Mouse (Mus musculus) testis, adult 2 months (tissue): ENCODE results near the gene Zfp366.

ENCODE experiments used
- CTCF ChIP-seq: fragments of 200-500 bp; IDR thresholded peaks from 2 replicates; pipeline ENCODE4 v1.5.1; 2012; ENCODE audit warnings: low read depth, mild to moderate bottlenecking, inconsistent platforms, low read length, moderate library complexity; ENCODE audit not compliant: control insufficient read depth, insufficient read depth, insufficient replicate concordance
- POLR2A ChIP-seq: fragments of 200-500 bp; IDR thresholded peaks from 2 replicates; pipeline ENCODE4 v1.6.1; 2012; ENCODE audit warnings: low read depth, mild to moderate bottlenecking, inconsistent platforms, low read length, moderate library complexity; ENCODE audit not compliant: control insufficient read depth

DNA sequence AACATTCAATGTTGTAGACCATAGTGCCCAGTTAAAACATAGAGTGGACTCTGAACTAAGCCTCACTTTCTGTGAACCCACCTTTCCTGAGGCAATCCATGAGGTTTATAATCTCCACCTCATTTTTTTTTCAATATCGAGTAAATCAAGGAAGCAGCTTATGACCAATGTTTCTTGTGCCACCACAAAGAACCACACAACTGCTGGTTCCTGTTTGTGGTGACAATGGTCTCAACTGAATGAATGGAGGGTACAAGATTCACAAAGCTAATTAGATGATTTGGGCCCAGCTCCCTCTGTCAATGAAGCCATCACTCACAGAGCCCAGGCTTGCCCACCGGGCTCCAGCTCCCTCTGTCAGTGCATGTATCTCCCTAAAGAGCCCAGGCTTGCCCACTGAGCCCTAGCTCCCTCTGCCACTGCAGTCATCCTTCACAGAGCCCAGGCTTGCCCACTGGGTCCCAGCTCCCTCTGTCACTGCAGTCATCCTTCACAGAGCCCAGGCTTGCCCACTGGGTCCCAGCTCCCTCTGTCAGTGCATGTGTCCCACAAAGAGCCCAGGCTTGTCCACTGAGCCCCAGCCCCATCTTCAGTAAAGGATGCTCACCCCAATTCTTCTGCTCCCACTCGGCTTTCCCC lies 1.2 kb upstream of the Zfp366 start:
- TF ChIP-seq CTCF = no peak
- no peak for TF ChIP-seq POLR2A
